Mouse (Mus musculus): Measurements from ENCODE around the gene Perp. TPM values are rescaled to one million over a fixed set of nuclear protein-coding genes. Genes with fewer than 3 reads are reported as not detected.

Perp gene
- polyA plus RNA-seq, 1 experiment from 2014 or later, result 189 TPM

- WGBS, result 66% methylated on average over 2 of the region's 2 CpGs
- no peaks in the 10 kb centered on the region for H3K27me3 ChIP-seq
- H3K9ac ChIP-seq, result no peak overlapping the region
- no peak overlapping the region for H3K27ac ChIP-seq
- H3K4me1 ChIP-seq, result 0 out of 2 replicates have a peak, but pooled peaks cover 3% of the 10 kb centered on the region
- H3K4me2 ChIP-seq, result no peak overlapping the region
- ATAC-seq (ENCODE audit: insufficient number of reproducible peaks, insufficient read depth, low FRiP score, low TSS enrichment, low read depth), result no peak
- no peaks in the 10 kb centered on the region for H3K9me3 ChIP-seq
- H3K4me3 ChIP-seq, result no peak overlapping the region
- H3K36me3 ChIP-seq, result no peaks in the 10 kb centered on the region
Observed at GRCm38 (mm10) chr10:18870990-18871389, 26.2 kb downstream of the Perp start.

- H3K9ac ChIP-seq, result no peak overlapping the region
- H3K36me3 ChIP-seq, result no peaks in the 10 kb centered on the region
- H3K4me1 ChIP-seq, result peaks cover 8% of the 10 kb centered on the region; the same call in 1 of the 2 replicates
- H3K27me3 ChIP-seq, result no peaks in the 10 kb centered on the region
- H3K4me2 ChIP-seq, result no peak overlapping the region
- H3K4me3 ChIP-seq, result no peak overlapping the region
- 38% methylated on average over 1 of the region's 1 CpGs for WGBS
- peak overlapping the region; percentile 80 for H3K27ac ChIP-seq
- no peaks in the 10 kb centered on the region for H3K9me3 ChIP-seq
- peak; percentile 56; the same call in 1 of the 2 replicates for ATAC-seq (ENCODE audit: insufficient number of reproducible peaks, insufficient read depth, low FRiP score, low TSS enrichment, low read depth)
Observed at GRCm38 (mm10) chr10:18876211-18876610, 31.4 kb downstream of the Perp start.

DNA sequence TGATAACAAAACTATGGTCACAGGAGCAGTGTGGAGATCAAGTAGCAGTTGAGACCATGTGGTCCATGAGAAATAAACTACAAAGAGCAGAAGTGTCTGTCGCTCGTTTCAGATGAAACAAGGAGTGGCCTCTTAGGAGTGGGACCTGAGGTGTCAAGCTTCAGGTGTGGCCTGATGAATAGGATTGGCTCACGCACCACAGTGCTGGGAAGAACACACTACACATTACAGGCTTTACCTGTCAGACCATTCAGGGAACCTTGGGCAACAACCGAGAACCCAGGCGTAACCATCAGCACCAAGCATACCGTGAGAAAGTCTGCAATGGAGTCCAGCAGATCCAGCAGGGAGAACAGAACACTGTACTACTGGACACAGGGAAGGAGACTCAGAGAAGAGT is 33.3 kb downstream of the Perp start:
- ATAC-seq (ENCODE audit: insufficient number of reproducible peaks, insufficient read depth, low FRiP score, low TSS enrichment, low read depth), result no peak
- Histone ChIP-seq H3K36me3 (no peaks in the 10 kb centered on the region), H3K9me3 (no peaks in the 10 kb centered on the region), H3K27me3 (no peaks in the 10 kb centered on the region), H3K9ac (no peak overlapping the region), H3K27ac (no peak overlapping the region), H3K4me1 (peaks cover 5% of the 10 kb centered on the region; the same call in 1 of the 2 replicates), H3K4me2 (no peak overlapping the region), H3K4me3 (no peak overlapping the region)
- 81% methylated on average over 6 of the region's 6 CpGs for WGBS

DNA sequence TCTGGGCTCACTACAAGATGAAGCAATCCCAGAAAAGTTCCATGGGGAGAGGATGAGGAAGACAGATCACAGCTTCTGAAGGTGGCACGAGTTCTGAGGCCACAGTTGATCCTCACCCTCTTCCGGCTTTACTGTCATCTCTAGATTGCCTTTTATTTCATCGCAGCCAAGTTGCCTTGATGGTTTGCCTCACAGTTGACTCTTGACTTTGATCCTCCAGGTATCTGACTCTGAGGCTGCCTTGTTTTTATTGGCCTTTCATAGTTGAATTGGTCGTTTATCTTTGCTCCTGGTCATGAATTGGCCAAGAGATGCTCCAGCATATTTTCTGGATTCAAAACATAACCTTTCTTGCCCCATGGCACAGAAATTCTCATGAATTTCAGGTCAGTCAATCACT is 34.3 kb downstream of the Perp start:
- no peak overlapping the region for H3K27ac ChIP-seq
- no peaks in the 10 kb centered on the region for H3K9me3 ChIP-seq
- no peaks in the 10 kb centered on the region for H3K36me3 ChIP-seq
- H3K4me3 ChIP-seq, result no peak overlapping the region
- no peak overlapping the region for H3K9ac ChIP-seq
- no peaks in the 10 kb centered on the region for H3K27me3 ChIP-seq
- H3K4me1 ChIP-seq, result peaks cover 5% of the 10 kb centered on the region; the same call in 1 of the 2 replicates
- H3K4me2 ChIP-seq, result no peak overlapping the region
- WGBS, result 81% methylated on average over 4 of the region's 4 CpGs
- no peak for ATAC-seq (ENCODE audit: insufficient number of reproducible peaks, insufficient read depth, low FRiP score, low TSS enrichment, low read depth)

DNA sequence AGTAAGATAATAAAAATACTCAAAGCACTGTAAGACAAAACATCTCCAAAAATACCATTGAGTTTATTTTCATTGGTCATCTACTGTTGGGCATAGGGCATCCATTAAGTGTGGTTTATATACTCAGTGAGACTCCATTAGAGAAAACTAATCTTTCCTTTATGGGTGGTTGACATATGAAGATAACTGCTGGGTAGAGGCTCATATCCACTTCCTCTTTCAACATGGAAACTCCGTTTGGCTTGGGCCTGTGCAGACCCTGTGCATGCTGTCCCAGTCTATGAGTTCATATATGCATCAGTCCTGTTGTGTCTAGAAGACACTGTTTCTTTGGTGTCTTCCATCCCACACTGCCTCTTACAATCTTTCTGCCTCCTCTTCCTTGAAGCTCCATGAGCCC is 34.9 kb downstream of the Perp start:
- peaks cover 5% of the 10 kb centered on the region; the same call in 1 of the 2 replicates for H3K4me1 ChIP-seq
- no peaks in the 10 kb centered on the region for H3K9me3 ChIP-seq
- H3K27me3 ChIP-seq, result no peaks in the 10 kb centered on the region
- H3K9ac ChIP-seq, result no peak overlapping the region
- no peak overlapping the region for H3K4me2 ChIP-seq
- WGBS, result 86% methylated on average over 1 of the region's 1 CpGs
- H3K36me3 ChIP-seq, result no peaks in the 10 kb centered on the region
- no peak overlapping the region for H3K27ac ChIP-seq
- H3K4me3 ChIP-seq, result no peak overlapping the region
- ATAC-seq (ENCODE audit: insufficient number of reproducible peaks, insufficient read depth, low FRiP score, low TSS enrichment, low read depth), result no peak

- Histone ChIP-seq H3K4me2 (no peak overlapping the region), H3K27me3 (no peaks in the 10 kb centered on the region), H3K27ac (no peak overlapping the region), H3K9me3 (no peaks in the 10 kb centered on the region), H3K4me3 (no peak overlapping the region), H3K4me1 (no peaks in the 10 kb centered on the region), H3K9ac (no peak overlapping the region), H3K36me3 (no peaks in the 10 kb centered on the region)
- WGBS, result 92% methylated on average over 1 of the region's 1 CpGs
- ATAC-seq (ENCODE audit: insufficient number of reproducible peaks, insufficient read depth, low FRiP score, low TSS enrichment, low read depth), result no peak
Observed at GRCm38 (mm10) chr10:18882190-18882589, 37.4 kb downstream of the Perp start.

DNA sequence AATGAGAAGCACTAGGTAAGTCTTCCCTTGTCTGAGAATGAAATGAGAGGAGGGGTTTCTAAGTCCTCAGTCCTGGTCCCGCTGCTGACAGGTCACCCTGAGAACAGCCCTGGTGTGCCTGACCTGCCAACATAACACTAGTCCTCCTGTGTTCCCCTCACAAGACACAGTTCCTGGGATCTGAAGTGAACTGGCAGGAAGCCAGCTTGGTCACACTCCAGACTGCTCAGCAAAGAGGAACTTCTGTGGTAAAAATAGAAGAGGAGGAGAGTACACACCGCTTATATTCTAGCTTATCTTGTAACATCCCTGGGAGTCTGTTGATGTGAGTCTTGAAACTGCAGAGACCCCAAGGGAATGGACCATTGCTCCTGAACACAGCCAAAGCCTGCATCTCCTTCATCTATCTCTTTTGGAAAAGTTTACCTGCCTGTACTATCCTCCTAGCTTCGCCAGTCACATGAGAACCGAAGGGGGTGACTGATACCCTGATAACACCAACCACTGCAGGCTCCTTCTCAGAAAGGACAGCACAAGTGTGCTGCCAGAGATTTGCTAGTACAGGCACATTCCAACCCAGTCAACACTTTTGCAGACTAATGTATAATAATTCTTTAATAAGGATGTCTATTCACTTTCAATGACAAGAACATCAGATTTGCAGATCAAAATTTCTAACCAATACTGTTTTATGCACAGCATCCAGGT is 42.3 kb downstream of the Perp start:
- no peak overlapping the region for H3K4me3 ChIP-seq
- no peaks in the 10 kb centered on the region for H3K9me3 ChIP-seq
- WGBS, result 78% methylated on average over 4 of the region's 4 CpGs
- H3K27ac ChIP-seq, result no peak overlapping the region
- no peak overlapping the region for H3K4me2 ChIP-seq
- no peaks in the 10 kb centered on the region for H3K36me3 ChIP-seq
- no peak for ATAC-seq (ENCODE audit: insufficient number of reproducible peaks, insufficient read depth, low FRiP score, low TSS enrichment, low read depth)
- H3K9ac ChIP-seq, result no peak overlapping the region
- H3K4me1 ChIP-seq, result no peaks in the 10 kb centered on the region
- no peaks in the 10 kb centered on the region for H3K27me3 ChIP-seq

GRCm38 (mm10) chr10:18888751-18889150 is 43.9 kb downstream of the Perp start:
- H3K9ac ChIP-seq, result no peak overlapping the region
- H3K4me3 ChIP-seq, result no peak overlapping the region
- no peaks in the 10 kb centered on the region for H3K9me3 ChIP-seq
- no peak overlapping the region for H3K27ac ChIP-seq
- no peaks in the 10 kb centered on the region for H3K27me3 ChIP-seq
- 97% methylated on average over 1 of the region's 1 CpGs for WGBS
- H3K4me1 ChIP-seq, result no peaks in the 10 kb centered on the region
- ATAC-seq (ENCODE audit: insufficient number of reproducible peaks, insufficient read depth, low FRiP score, low TSS enrichment, low read depth), result no peak
- no peaks in the 10 kb centered on the region for H3K36me3 ChIP-seq
- no peak overlapping the region for H3K4me2 ChIP-seq

DNA sequence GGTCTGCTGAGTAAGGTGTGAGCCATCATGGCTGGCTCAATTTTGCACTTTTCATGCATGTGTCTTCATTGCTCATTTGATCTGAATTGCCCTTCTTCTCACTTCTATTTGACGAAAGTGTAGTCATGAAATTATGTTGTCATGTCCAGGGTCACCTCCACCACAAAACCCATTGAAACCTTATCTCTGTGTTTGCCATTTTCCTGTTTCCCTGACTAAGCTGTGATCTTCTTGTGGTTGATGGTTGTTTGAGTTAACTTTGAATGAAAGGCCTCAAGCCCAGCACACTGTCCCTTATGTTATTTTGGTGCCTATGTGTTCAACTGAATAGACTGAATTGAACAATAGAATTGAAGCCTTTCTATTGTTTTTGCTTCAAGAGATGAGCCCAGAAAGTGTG is 44.4 kb downstream of the Perp start:
- Histone ChIP-seq H3K27ac (no peak overlapping the region), H3K4me2 (no peak overlapping the region), H3K4me3 (no peak overlapping the region), H3K9ac (no peak overlapping the region), H3K36me3 (no peaks in the 10 kb centered on the region), H3K27me3 (no peaks in the 10 kb centered on the region), H3K9me3 (no peaks in the 10 kb centered on the region), H3K4me1 (no peaks in the 10 kb centered on the region)
- 90% methylated on average over 1 of the region's 1 CpGs for WGBS
- ATAC-seq (ENCODE audit: insufficient number of reproducible peaks, insufficient read depth, low FRiP score, low TSS enrichment, low read depth), result no peak

GRCm38 (mm10) chr10:18891110-18891509 is 46.3 kb downstream of the Perp start:
- ATAC-seq (ENCODE audit: insufficient number of reproducible peaks, insufficient read depth, low FRiP score, low TSS enrichment, low read depth), result no peak
- no peaks in the 10 kb centered on the region for H3K9me3 ChIP-seq
- H3K4me3 ChIP-seq, result no peak overlapping the region

DNA sequence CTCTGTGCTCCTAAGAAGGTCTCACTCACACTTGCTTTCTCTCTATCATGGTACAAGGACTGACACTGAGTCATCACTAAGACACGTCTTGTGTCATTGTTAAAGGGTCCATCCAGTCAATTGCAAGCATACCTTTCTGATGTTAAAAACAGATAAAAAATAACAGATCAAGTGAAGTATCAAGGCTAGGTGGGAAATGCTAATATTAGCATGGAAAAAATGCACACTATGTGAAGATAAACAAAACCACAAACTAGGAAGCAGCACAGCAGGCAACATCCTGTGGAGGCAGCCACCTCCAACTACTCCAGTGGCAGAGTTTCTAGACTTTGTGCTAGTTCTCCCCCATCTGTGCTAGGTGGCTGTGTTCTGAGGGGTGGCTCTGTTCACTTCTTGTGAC is 47.3 kb downstream of the Perp start:
- ATAC-seq (ENCODE audit: insufficient number of reproducible peaks, insufficient read depth, low FRiP score, low TSS enrichment, low read depth), result no peak
- Histone ChIP-seq H3K4me1 (no peaks in the 10 kb centered on the region), H3K27ac (no peak overlapping the region), H3K4me3 (no peak overlapping the region), H3K9ac (no peak overlapping the region), H3K9me3 (no peaks in the 10 kb centered on the region), H3K36me3 (no peaks in the 10 kb centered on the region), H3K27me3 (no peaks in the 10 kb centered on the region), H3K4me2 (no peak overlapping the region)
- 68% methylated on average over 1 of the region's 1 CpGs for WGBS

More at GRCm38 (mm10) chr10:18891110-18891509, 46.3 kb downstream of the Perp start:
- H3K36me3 ChIP-seq, result no peaks in the 10 kb centered on the region
- no peak overlapping the region for H3K4me2 ChIP-seq
- H3K4me1 ChIP-seq, result no peaks in the 10 kb centered on the region
- no peak overlapping the region for H3K9ac ChIP-seq
- no peak overlapping the region for H3K27ac ChIP-seq
- H3K27me3 ChIP-seq, result no peaks in the 10 kb centered on the region

- no peak overlapping the region for H3K4me2 ChIP-seq
- H3K27ac ChIP-seq, result no peak overlapping the region
- no peak for ATAC-seq (ENCODE audit: insufficient number of reproducible peaks, insufficient read depth, low FRiP score, low TSS enrichment, low read depth)
- no peaks in the 10 kb centered on the region for H3K9me3 ChIP-seq
- H3K4me1 ChIP-seq, result no peaks in the 10 kb centered on the region
- 32% methylated on average over 6 of the region's 6 CpGs for WGBS
- no peaks in the 10 kb centered on the region for H3K36me3 ChIP-seq
- H3K27me3 ChIP-seq, result no peaks in the 10 kb centered on the region
- H3K4me3 ChIP-seq, result no peak overlapping the region
- no peak overlapping the region for H3K9ac ChIP-seq
Observed at GRCm38 (mm10) chr10:18894259-18895166, 49.7 kb downstream of the Perp start.

Measured in embryonic facial prominence, embryonic 13.5 days (tissue).